Mouse (Mus musculus) embryonic fibroblast, embryonic 13.5 days (primary cell): ENCODE measurements around the gene Acpp.

ENCODE experiments used
- CTCF ChIP-seq: IDR thresholded peaks from 2 replicates; pipeline ENCODE4 v1.5.1; 2011; ENCODE audit warnings: mild to moderate bottlenecking, control low read depth, low read length, moderate library complexity, borderline replicate concordance; ENCODE audit not compliant: insufficient read depth
- POLR2A ChIP-seq: IDR thresholded peaks from 2 replicates; pipeline ENCODE4 v1.6.1; 2011; ENCODE audit warnings: low read depth, mild to moderate bottlenecking, control low read depth, low read length, moderate library complexity

GRCm38 (mm10) chr9:104284934-104285333 is 52.6 kb downstream of the Acpp start:
- TF ChIP-seq CTCF (no peak), POLR2A (no peak)
